Mouse (Mus musculus): ENCODE measurements around the gene Aox1.

Aox1 gene

GRCm38 (mm10) chr1:58110241-58110640 is 80.5 kb downstream of the Aox1 start:
- DNase-seq (ENCODE audit: low read depth, low spot score) = no peak
- Histone ChIP-seq H3K27me3 (ENCODE audit: control insufficient read depth, insufficient read depth, low read length, poor library complexity, severe bottlenecking) (no peaks in the 10 kb centered on the region), H3K36me3 (ENCODE audit: control insufficient read depth, insufficient read depth, low read length, poor library complexity, severe bottlenecking) (no peaks in the 10 kb centered on the region)

DNA sequence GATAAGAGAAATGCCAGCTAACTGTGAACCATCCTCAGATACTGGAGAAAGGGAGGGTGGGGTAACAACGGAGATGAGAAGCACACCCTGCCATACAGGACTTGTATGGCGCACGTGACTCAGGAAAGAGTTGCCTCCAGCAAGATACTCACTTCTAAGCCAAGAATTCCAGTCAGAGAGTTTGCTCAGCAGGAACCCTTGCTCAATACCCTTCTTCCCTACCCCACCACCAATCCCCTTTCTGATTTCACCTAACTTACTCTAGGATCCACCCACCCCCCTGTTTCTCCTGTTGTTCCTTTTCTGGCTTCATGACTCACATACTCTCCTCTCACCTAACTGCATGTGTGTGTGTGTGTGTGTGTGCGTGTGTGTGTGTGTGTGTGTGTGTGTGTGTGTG is 81.6 kb downstream of the Aox1 start:
- no peaks in the 10 kb centered on the region for H3K27me3 ChIP-seq (ENCODE audit: control insufficient read depth, insufficient read depth, low read length, poor library complexity, severe bottlenecking)
- H3K36me3 ChIP-seq (ENCODE audit: control insufficient read depth, insufficient read depth, low read length, poor library complexity, severe bottlenecking) = no peaks in the 10 kb centered on the region
- DNase-seq (ENCODE audit: low read depth, low spot score) = no peak

- H3K36me3 ChIP-seq (ENCODE audit: control insufficient read depth, insufficient read depth, low read length, poor library complexity, severe bottlenecking) = no peaks in the 10 kb centered on the region
- peak; percentile 8 for DNase-seq (ENCODE audit: low read depth, low spot score)
- H3K27me3 ChIP-seq (ENCODE audit: control insufficient read depth, insufficient read depth, low read length, poor library complexity, severe bottlenecking) = no peaks in the 10 kb centered on the region
Observed at GRCm38 (mm10) chr1:58112880-58113279, 83.1 kb downstream of the Aox1 start, which contains the start of gene Aox3. TSS of gene Aox3 (plus strand) at chr1:58113130.

DNA sequence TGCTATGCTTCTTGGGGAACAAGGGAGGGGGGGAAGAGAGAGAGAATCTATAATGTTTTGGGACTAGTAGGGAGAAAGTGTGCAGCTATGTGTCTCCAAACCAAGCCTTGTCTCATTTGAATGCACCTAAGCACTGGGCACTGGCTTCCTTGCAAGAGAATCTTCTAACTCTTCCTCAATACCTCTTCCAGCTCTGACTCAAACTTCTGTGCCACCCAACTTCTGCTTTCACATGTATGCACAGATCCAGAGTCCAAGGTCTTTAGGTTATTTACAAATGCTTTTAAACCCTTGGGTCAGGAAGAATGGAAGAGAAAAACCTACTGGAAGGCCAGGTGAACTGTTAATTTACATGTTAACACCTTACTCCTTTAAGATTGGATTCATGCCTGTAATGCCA is 83.7 kb downstream of the Aox1 start:
- H3K36me3 ChIP-seq (ENCODE audit: control insufficient read depth, insufficient read depth, low read length, poor library complexity, severe bottlenecking) = no peaks in the 10 kb centered on the region
- DNase-seq (ENCODE audit: low read depth, low spot score) = no peak
- no peaks in the 10 kb centered on the region for H3K27me3 ChIP-seq (ENCODE audit: control insufficient read depth, insufficient read depth, low read length, poor library complexity, severe bottlenecking)

GRCm38 (mm10) chr1:58114021-58114560 is 84.4 kb downstream of the Aox1 start:
- no peaks in the 10 kb centered on the region for H3K27me3 ChIP-seq (ENCODE audit: control insufficient read depth, insufficient read depth, low read length, poor library complexity, severe bottlenecking)
- no peaks in the 10 kb centered on the region for H3K36me3 ChIP-seq (ENCODE audit: control insufficient read depth, insufficient read depth, low read length, poor library complexity, severe bottlenecking)
- no peak for DNase-seq (ENCODE audit: low read depth, low spot score)

DNA sequence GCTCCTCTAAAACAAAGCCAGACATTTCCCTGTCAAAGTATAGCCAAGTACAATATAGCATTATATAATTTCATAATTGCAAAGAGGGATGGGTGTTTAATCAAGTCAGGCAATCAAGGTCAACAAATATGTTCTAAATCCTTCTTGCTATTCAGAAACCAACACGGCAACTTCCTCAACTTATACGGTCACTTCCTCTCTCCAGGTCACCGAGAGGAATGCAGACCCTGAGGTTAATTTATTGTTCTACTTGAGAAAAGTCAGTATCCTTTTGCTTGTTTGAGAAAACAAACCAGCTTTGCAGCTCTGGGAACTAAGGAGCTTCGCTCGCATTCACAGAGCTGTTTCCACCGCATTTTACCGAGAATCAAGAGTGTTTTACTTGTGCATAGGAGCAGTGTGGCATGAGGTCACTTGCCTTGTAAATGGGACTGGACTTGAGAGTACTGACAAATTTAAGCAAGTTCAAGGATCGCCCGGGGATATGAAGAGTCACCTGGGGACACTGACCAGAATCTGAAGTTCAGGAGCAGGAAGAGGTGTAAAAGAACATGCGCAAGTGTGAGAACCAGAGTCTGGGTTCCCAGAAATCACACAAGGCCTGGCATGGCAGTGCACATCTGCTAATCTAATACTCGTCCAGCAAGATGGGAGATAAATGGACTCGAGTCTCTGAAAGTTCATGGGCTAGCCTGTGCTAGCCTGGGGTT is 85.1 kb downstream of the Aox1 start:
- H3K27me3 ChIP-seq (ENCODE audit: control insufficient read depth, insufficient read depth, low read length, poor library complexity, severe bottlenecking) = no peaks in the 10 kb centered on the region
- H3K36me3 ChIP-seq (ENCODE audit: control insufficient read depth, insufficient read depth, low read length, poor library complexity, severe bottlenecking) = no peaks in the 10 kb centered on the region
- DNase-seq (ENCODE audit: low read depth, low spot score) = no peak

DNA sequence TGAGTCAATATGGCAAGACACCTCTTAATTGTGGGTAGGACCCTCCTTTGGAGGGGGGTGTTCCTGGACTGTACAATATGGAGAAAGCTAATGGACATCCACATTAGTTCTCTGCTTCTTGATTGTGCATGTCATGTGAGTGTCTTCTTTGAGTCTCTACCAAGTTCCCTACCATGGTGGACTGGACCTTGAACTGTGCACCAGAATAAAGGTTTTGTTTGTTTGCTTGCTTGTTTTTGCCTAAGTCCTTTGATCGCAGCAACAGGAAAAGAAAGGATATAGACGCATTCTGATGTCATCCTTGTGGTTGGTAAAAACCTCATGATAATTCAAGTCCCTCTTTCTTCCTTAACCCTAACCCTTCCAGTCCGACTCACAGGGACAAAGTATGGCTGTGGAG is 88.5 kb downstream of the Aox1 start:
- H3K36me3 ChIP-seq (ENCODE audit: control insufficient read depth, insufficient read depth, low read length, poor library complexity, severe bottlenecking) = no peaks in the 10 kb centered on the region
- no peak for DNase-seq (ENCODE audit: low read depth, low spot score)
- H3K27me3 ChIP-seq (ENCODE audit: control insufficient read depth, insufficient read depth, low read length, poor library complexity, severe bottlenecking) = no peaks in the 10 kb centered on the region

- Histone ChIP-seq H3K36me3 (ENCODE audit: control insufficient read depth, insufficient read depth, low read length, poor library complexity, severe bottlenecking) (no peaks in the 10 kb centered on the region), H3K27me3 (ENCODE audit: control insufficient read depth, insufficient read depth, low read length, poor library complexity, severe bottlenecking) (no peaks in the 10 kb centered on the region)
- no peak for DNase-seq (ENCODE audit: low read depth, low spot score)
Observed at GRCm38 (mm10) chr1:58124901-58125300, 95.2 kb downstream of the Aox1 start.

DNA sequence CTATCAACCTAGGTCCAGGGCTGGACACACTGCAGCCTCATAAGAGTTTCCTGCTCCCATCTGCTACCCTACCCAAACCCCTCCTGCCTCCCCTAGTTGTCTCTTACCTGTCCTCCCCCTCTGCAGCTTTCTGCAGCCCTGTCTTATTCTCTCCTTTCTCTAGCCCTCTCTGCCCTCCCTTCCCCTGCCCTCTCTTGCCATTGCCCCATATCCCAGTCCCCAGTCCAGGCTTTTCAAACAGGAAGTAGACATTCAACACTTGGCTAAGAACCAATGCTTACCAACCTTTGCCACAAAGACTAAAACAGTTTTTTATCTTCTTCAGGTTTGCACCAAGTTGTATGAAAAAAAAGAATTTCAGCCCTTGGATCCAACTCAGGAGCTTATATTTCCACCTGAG is 108.2 kb downstream of the Aox1 start:
- Histone ChIP-seq H3K27me3 (ENCODE audit: control insufficient read depth, insufficient read depth, low read length, poor library complexity, severe bottlenecking) (no peaks in the 10 kb centered on the region), H3K36me3 (ENCODE audit: control insufficient read depth, insufficient read depth, low read length, poor library complexity, severe bottlenecking) (no peaks in the 10 kb centered on the region)
- DNase-seq (ENCODE audit: low read depth, low spot score) = no peak

- no peak for DNase-seq (ENCODE audit: low read depth, low spot score)
- H3K27me3 ChIP-seq (ENCODE audit: control insufficient read depth, insufficient read depth, low read length, poor library complexity, severe bottlenecking) = no peaks in the 10 kb centered on the region
- no peaks in the 10 kb centered on the region for H3K36me3 ChIP-seq (ENCODE audit: control insufficient read depth, insufficient read depth, low read length, poor library complexity, severe bottlenecking)
Observed at GRCm38 (mm10) chr1:58138986-58139385, 109.3 kb downstream of the Aox1 start.

DNA sequence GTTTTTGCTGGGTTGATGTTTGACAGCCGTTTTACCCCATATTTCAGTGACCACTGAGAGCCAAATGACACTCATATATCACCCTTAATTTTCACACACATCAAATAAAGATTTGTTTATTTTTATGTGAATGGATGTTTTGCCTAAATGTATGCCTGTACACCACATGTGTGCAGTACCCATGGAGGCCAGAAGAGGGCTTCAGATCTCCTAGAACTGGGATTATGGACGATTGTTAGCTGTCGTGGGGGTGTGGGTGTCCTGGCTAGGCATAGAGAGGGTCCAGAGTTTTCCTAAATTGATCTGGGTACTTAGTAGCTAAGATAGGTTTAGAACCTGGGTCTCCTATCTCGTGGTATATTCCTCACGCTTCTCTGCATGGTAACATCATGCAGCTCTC is 110.9 kb downstream of the Aox1 start:
- DNase-seq (ENCODE audit: low read depth, low spot score) = no peak
- no peaks in the 10 kb centered on the region for H3K27me3 ChIP-seq (ENCODE audit: control insufficient read depth, insufficient read depth, low read length, poor library complexity, severe bottlenecking)

DNA sequence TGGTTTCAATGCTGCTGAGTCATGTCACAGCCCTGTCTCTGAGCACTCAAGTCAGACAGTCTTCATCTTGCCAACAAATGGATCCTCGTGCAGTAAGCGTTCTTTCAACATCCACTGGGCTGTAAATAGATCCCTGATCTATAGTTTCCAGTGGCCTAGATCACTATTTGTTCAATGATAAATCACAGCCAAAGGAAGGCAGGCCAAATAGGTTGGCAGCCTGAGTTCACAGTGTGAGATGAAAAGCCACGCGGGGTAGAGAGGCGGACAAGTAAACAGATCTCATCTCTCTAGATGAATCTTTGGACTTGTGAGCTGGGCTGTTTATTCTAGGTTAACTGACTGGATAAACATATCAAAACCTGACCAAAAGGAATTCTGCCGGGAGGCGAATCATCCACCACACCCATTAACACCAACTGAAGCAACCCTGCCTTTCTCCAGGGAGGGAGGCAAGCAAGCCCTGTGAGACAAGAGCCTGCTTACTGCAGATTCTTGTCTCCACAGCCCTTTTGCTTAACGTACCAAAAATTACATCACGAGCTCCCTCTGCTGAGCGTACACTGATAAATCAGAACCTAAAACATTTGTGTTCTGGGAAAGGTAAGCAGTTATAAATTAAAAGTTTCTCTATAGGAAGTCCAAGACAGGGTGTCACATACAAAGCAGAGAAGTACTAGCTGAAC is 114.8 kb downstream of the Aox1 start:
- Histone ChIP-seq H3K27me3 (ENCODE audit: control insufficient read depth, insufficient read depth, low read length, poor library complexity, severe bottlenecking) (no peaks in the 10 kb centered on the region), H3K36me3 (ENCODE audit: control insufficient read depth, insufficient read depth, low read length, poor library complexity, severe bottlenecking) (no peaks in the 10 kb centered on the region)
- DNase-seq (ENCODE audit: low read depth, low spot score) = no peak

More for the DNA sequence above, 110.9 kb downstream of the Aox1 start:
- H3K36me3 ChIP-seq (ENCODE audit: control insufficient read depth, insufficient read depth, low read length, poor library complexity, severe bottlenecking) = no peaks in the 10 kb centered on the region

- no peak for DNase-seq (ENCODE audit: low read depth, low spot score)
- no peaks in the 10 kb centered on the region for H3K27me3 ChIP-seq (ENCODE audit: control insufficient read depth, insufficient read depth, low read length, poor library complexity, severe bottlenecking)
- H3K36me3 ChIP-seq (ENCODE audit: control insufficient read depth, insufficient read depth, low read length, poor library complexity, severe bottlenecking) = no peaks in the 10 kb centered on the region
Observed at GRCm38 (mm10) chr1:58146026-58146425, 116.3 kb downstream of the Aox1 start.

GRCm38 (mm10) chr1:58147776-58148175 is 118.0 kb downstream of the Aox1 start:
- no peak for DNase-seq (ENCODE audit: low read depth, low spot score)
- Histone ChIP-seq H3K36me3 (ENCODE audit: control insufficient read depth, insufficient read depth, low read length, poor library complexity, severe bottlenecking) (no peaks in the 10 kb centered on the region), H3K27me3 (ENCODE audit: control insufficient read depth, insufficient read depth, low read length, poor library complexity, severe bottlenecking) (no peaks in the 10 kb centered on the region)

DNA sequence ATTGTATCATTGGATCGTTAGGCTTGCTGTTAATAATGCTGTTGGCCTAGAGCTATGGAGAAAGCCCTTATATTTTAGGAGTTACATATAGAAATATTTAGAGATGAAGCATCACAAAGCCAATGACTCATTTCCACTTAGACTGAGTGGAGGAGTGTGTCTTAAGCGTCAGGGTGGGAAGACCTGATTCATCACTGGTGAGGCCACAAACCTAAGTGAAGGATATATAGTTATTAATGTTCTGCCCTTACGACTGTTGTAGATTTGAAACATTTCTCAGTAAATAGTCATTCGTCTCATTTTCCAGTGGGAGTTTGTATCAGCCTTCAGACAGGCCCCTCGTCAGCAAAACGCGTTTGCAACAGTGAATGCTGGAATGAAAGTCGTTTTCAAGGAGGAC is 122.5 kb downstream of the Aox1 start:
- no peaks in the 10 kb centered on the region for H3K36me3 ChIP-seq (ENCODE audit: control insufficient read depth, insufficient read depth, low read length, poor library complexity, severe bottlenecking)
- no peak for DNase-seq (ENCODE audit: low read depth, low spot score)
- H3K27me3 ChIP-seq (ENCODE audit: control insufficient read depth, insufficient read depth, low read length, poor library complexity, severe bottlenecking) = no peaks in the 10 kb centered on the region

Measured in splenic B cell, adult 2 months (primary cell).